Mouse (Mus musculus) hindbrain, embryonic 11.5 days (tissue): ENCODE measurements around the gene Vpreb3. TPM values are rescaled to one million over a fixed set of nuclear protein-coding genes. Genes with fewer than 3 reads are reported as not detected.
"Not testable (repeated sequence)": the region's sequence is repeated elsewhere in the genome, so short reads cannot be mapped to it uniquely, and the experiment has no call there.

Experiments used
- ATAC-seq: fragments of 200-750 bp; cut with Nextera tagmentation; 2 replicates; pipeline ENCODE4 v1.8.0; 2017; ENCODE audit warnings: mild to moderate bottlenecking, moderate TSS enrichment, moderate library complexity; ENCODE audit not compliant: low FRiP score
- DNase-seq: peaks from one replicate; pipeline ENCODE4 v3.0.0-alpha.2; 2015; ENCODE audit warnings: low spot score
- H3K27ac ChIP-seq: fragments of 300-500 bp; sonication (generic); 2 replicates; pipeline ENCODE4 v1.5.1; 2014; ENCODE audit warnings: mild to moderate bottlenecking, low read depth, low read length
- H3K27me3 ChIP-seq: fragments of 300-500 bp; sonication (generic); 2 replicates; pipeline ENCODE4 v1.6.1; 2014; ENCODE audit warnings: mild to moderate bottlenecking, low read length, moderate library complexity, mixed read lengths; ENCODE audit not compliant: control insufficient read depth, insufficient read depth
- H3K36me3 ChIP-seq: fragments of 300-500 bp; sonication (generic); 2 replicates; pipeline ENCODE4 v1.6.1; 2014; ENCODE audit warnings: mild to moderate bottlenecking, low read length, moderate library complexity, mixed read lengths; ENCODE audit not compliant: control insufficient read depth, insufficient read depth
- H3K4me1 ChIP-seq: fragments of 300-500 bp; sonication (generic); replicated peaks from 2 replicates; pipeline ENCODE4 v1.6.1; 2014; ENCODE audit warnings: low read length, mixed read lengths; ENCODE audit not compliant: control insufficient read depth, insufficient read depth
- H3K4me2 ChIP-seq: fragments of 300-500 bp; sonication (generic); replicated peaks from 2 replicates; pipeline ENCODE4 v1.6.1; 2014; ENCODE audit warnings: mild to moderate bottlenecking, low read depth, low read length
- H3K4me3 ChIP-seq: fragments of 300-500 bp; sonication (generic); 2 replicates; pipeline ENCODE4 v1.5.1; 2014; ENCODE audit warnings: low read depth, low read length
- H3K9ac ChIP-seq: fragments of 300-500 bp; sonication (generic); 2 replicates; pipeline ENCODE4 v1.6.1; 2014; ENCODE audit warnings: low read depth, low read length
- H3K9me3 ChIP-seq: fragments of 300-500 bp; sonication (generic); 2 replicates; pipeline ENCODE4 v1.6.1; 2016; ENCODE audit warnings: low read length; ENCODE audit not compliant: control insufficient read depth
- WGBS: fragments of 180-500 bp; shearing (Covaris S2); extraction: QIAGEN DNeasy Blood & Tissue Kit; methylation state at CpG from one replicate; pipeline ENCODE4 v1.1.7; 2014; 5-methylcytosine and 5-hydroxymethylcytosine counted together
- polyA plus RNA-seq: library from polyadenylated mRNA; unstranded; fragments of >200 nt; fragmentation: Nextera tagmentation; extraction: Ambion mirVana; gene quantifications from 2 replicates; pipeline ENCODE4 v1.2.1, GENCODE M21; 2014

The Vpreb3 gene
- polyA plus RNA-seq, 1 experiment from 2014 or later, result not detected

DNA sequence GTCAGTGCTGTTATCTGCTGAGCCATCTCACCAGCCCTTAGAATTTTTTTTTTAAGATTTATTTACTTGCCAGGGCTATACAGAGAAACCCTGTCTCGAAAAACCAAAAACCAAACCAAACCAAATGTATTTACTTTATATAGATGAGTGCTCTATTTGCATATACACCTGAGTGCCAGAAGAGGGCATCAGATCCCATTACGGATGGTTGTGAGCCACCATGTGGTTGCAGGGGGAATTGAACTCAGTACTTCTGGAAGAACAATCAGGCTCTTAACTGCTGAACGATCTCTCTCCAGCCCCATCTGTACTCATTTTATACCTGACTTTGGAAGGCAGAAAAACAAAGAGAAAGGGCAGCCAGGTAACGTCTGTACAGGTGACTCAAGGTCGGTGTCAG is 32.4 kb downstream of the Vpreb3 start:
- DNase-seq (no peak), ATAC-seq (no peak)
- H3K4me1 ChIP-seq, result no peaks in the 10 kb centered on the region
- H3K9ac ChIP-seq, result no peak overlapping the region
- no peaks in the 10 kb centered on the region for H3K9me3 ChIP-seq
- no peaks in the 10 kb centered on the region for H3K27me3 ChIP-seq
- no peaks in the 10 kb centered on the region for H3K36me3 ChIP-seq
- no peak overlapping the region for H3K4me2 ChIP-seq
- 78% methylated on average over 5 of the region's 5 CpGs for WGBS
- no peak overlapping the region for H3K4me3 ChIP-seq
- no peak overlapping the region for H3K27ac ChIP-seq

DNA sequence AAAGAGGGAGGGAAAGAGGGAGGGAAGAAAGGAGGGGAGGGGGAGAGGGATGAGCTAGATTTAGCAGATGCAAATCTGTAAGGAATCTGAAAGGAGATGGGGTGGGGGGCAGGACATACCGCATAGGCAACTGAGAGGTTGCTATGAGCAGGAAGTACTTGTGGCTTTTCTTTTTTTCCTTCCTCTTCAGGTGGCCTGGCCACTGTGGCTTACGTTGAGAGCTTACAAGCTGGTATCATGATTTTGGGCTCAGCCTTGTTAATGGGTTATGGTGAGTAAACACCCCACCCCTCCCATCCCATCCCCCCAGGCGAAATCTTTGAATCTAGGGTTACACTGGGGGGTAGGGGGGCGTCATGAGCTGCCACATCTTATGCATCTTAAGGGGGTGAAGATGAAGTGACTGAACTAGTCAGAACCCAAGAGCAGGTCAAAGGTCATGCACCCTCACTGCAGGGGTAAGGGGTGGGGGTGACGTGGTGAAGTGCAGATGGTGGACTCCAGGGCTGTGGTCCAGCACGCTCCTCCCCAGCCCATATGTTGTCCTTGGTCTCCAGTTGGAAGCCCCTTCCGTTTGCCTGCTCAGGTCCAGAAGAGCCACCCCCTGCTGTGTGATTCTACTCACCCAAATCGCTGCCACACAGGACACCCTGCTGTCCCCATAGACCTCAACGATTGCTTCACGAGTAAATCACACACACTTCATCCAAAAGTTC is 35.4 kb downstream of the Vpreb3 start:
- Histone ChIP-seq H3K4me2 (no peak overlapping the region), H3K9me3 (no peaks in the 10 kb centered on the region), H3K27me3 (no peaks in the 10 kb centered on the region), H3K4me3 (no peak overlapping the region), H3K9ac (no peak overlapping the region), H3K27ac (no peak overlapping the region), H3K4me1 (no peaks in the 10 kb centered on the region), H3K36me3 (no peaks in the 10 kb centered on the region)
- DNase-seq (no peak), ATAC-seq (no peak)
- WGBS, result 36% methylated on average over 10 of the region's 10 CpGs

DNA sequence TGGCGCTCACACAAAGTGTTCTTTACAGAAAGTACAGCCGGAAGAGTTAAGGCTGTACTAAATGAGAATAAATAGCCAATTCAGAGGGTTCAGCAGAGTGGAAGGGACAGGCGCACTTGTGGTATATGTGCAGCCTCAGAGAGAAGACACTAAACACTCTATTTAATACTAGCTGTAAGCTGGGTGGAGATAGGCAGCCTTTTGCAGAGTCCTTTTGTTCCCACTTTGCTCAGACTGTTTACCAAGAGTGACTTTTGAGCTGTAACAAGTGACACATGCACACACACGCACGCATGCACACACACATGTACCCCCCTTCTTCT is 35.9 kb downstream of the Vpreb3 start:
- Histone ChIP-seq H3K27me3 (no peaks in the 10 kb centered on the region), H3K9me3 (no peaks in the 10 kb centered on the region), H3K27ac (no peak overlapping the region), H3K4me2 (no peak overlapping the region), H3K4me3 (no peak overlapping the region), H3K9ac (no peak overlapping the region), H3K36me3 (no peaks in the 10 kb centered on the region), H3K4me1 (no peaks in the 10 kb centered on the region)
- DNase-seq (no peak), ATAC-seq (no peak)
- 77% methylated on average over 5 of the region's 5 CpGs for WGBS

DNA sequence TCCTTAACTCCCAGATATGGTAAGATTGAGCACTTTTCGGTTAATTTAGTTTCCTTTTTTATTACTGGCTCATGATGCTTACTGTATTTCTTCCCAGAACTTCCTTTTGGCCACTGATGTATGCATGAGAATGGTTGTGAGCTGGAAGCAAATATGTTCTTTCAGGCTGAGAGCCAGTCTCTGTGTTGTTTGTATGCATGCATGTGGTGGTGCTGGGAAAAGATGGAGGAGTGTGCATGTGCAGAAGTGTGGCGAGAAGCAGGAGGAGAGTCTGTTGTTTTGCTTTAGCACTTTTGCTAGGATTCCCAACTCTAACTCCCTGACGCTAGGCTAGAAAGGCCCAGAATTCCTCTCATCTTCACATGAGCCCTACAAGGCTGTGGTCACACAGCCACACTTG is 36.6 kb downstream of the Vpreb3 start:
- no peak overlapping the region for H3K9ac ChIP-seq
- no peak overlapping the region for H3K4me2 ChIP-seq
- DNase-seq (no peak), ATAC-seq (no peak)
- H3K36me3 ChIP-seq, result no peaks in the 10 kb centered on the region
- H3K4me3 ChIP-seq, result no peak overlapping the region
- H3K27ac ChIP-seq, result no peak overlapping the region
- no peaks in the 10 kb centered on the region for H3K9me3 ChIP-seq
- H3K27me3 ChIP-seq, result no peaks in the 10 kb centered on the region
- H3K4me1 ChIP-seq, result no peaks in the 10 kb centered on the region
- WGBS, result 85% methylated on average over 3 of the region's 3 CpGs

DNA sequence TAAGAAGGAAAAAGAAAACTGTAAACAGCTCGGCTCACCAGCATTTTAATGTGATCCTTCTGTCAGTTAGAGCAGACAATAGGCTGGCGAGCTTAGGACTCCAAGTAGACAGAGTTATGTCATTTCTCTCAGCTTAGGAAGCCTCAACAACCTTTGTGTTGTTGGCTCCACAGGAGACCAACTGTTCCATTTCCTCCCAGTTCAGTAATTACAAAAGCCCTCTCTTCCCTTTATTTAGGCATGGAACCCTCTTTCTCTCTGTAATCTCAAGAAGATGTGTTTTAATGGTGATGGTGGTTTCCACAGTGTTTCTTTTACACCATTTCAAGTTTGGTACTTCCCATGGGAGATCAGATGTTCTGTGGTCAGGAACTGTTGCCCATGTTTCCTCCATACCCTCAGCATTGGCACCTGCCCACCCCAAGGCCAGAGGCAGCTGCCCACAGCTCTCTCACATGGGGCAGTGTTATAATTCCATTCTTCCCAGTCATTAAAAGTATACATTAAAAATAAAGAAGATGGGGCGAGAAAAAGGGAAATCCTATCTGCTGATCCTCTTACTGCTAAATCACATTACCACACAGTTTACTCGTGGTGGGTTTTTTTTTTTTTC is 47.7 kb downstream of the Vpreb3 start:
- Histone ChIP-seq H3K4me3 (no peak overlapping the region), H3K27ac (no peak overlapping the region), H3K27me3 (no peaks in the 10 kb centered on the region), H3K36me3 (no peaks in the 10 kb centered on the region), H3K9ac (no peak overlapping the region), H3K4me1 (no peaks in the 10 kb centered on the region), H3K4me2 (no peak overlapping the region), H3K9me3 (no peaks in the 10 kb centered on the region)
- DNase-seq (no peak), ATAC-seq (no peak)
- WGBS, result 76% methylated on average over 4 of the region's 4 CpGs

DNA sequence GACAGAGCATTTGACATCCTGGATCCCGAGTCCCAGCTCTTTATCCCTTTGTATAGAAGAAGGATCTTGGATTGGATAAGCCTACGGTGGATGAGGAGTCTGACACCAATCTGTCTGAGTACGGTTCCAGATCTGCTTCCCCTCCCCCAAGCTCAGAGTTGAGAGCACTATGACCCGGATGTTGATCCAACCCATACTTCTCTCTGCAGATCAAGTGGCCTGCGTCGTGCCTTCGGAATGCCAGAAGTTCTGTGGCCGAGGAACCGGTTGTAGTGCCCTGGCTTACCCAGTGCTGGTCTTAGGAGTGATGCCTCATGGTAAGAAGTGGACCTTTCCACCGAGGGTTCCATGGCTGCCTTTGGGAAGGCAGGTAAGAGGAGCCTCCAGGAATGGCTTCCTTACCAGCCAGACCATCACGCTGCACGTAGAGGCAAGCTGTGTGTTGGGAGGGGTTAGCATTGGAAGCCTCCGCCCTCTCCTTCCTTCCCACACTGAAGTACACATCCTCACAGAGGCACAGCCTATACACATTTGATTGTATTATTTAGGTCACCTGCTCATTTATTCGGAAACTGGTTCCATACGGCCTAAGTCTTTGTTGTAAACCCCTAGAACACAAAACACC is 50.9 kb downstream of the Vpreb3 start:
- Histone ChIP-seq H3K4me2 (no peak overlapping the region), H3K4me3 (no peak overlapping the region), H3K36me3 (no peaks in the 10 kb centered on the region), H3K9ac (no peak overlapping the region), H3K9me3 (no peaks in the 10 kb centered on the region), H3K4me1 (no peaks in the 10 kb centered on the region), H3K27ac (no peak overlapping the region), H3K27me3 (no peaks in the 10 kb centered on the region)
- WGBS, result 89% methylated on average over 15 of the region's 15 CpGs
- DNase-seq, result no peak
- no peak for ATAC-seq

DNA sequence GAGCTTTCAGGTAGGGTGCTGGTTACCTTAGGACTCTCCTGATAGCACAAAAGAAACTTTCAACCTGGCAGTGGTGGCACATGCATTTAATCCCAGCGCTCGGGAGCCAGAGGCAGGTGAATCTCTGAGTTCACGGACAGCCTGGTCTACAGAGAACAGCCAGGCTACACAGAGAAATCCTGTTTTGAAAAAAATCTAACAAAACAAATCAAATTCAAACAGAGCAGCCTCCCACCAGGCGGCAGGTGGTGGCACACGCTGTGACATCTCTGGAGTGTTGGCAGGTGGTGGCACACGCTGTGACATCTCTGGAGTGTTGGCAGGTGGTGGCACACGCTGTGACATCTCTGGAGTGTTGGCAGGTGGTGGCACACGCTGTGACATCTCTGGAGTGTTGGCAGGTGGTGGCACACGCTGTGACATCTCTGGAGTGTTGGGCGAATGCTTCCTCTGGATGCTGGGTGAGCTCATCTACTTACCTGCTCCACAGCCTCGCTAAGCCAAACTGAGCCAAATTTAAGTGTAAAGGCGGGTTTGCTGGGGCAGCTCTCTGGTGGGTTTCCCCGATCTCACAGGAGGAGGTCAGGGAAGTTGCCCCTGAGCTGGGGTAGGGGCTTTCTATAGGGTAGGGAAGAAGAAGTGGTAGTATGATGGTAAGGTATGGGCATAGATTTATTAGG is 51.8 kb downstream of the Vpreb3 start:
- not testable (repeated sequence) for DNase-seq, H3K4me2 ChIP-seq

DNA sequence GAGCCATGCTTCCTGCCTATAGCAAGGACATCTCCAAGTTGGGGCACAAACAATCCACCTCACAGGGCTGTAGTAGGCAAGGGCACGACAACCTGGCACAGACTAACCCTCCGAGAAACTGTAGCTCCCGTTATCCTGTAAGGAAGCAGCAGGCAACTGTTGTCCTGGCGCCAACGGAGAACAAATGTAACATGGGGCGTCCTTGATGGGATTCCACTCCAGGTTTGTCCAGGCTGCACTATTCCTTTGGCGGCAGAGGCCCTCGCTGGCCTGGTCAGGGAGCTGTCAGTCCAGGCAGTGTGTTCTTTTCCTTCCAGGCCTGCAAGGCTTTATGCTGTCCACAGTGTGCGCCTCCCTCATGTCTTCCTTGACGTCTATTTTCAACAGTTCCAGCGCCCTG is 52.6 kb downstream of the Vpreb3 start:
- Histone ChIP-seq H3K36me3 (no peaks in the 10 kb centered on the region), H3K4me1 (no peaks in the 10 kb centered on the region), H3K9ac (no peak overlapping the region), H3K9me3 (no peaks in the 10 kb centered on the region), H3K27me3 (no peaks in the 10 kb centered on the region), H3K27ac (no peak overlapping the region), H3K4me3 (no peak overlapping the region), H3K4me2 (no peak overlapping the region)
- ATAC-seq (no peak), DNase-seq (no peak)
- WGBS, result 85% methylated on average over 11 of the region's 11 CpGs

More for the DNA sequence above, 51.8 kb downstream of the Vpreb3 start:
- H3K36me3 ChIP-seq, ATAC-seq, H3K9me3 ChIP-seq, H3K27me3 ChIP-seq, H3K27ac ChIP-seq, H3K4me1 ChIP-seq, H3K9ac ChIP-seq, H3K4me3 ChIP-seq: not testable (repeated sequence)
- WGBS, result 86% methylated on average over 11 of the region's 13 CpGs
